Mouse (Mus musculus) limb, embryonic 14.5 days (tissue): ENCODE measurements around the gene Fyn. TPM values are rescaled to one million over a fixed set of nuclear protein-coding genes. Genes with fewer than 3 reads are reported as not detected.

Experiments
- ATAC-seq: fragments of 200-750 bp; cut with Nextera tagmentation; 2 replicates; pipeline ENCODE4 v1.8.0; 2017; ENCODE audit warnings: low read depth, moderate number of reproducible peaks, moderate TSS enrichment; ENCODE audit not compliant: low FRiP score
- DNase-seq: peaks from one replicate; pipeline ENCODE4 v3.0.0-alpha.2; 2015; ENCODE audit warnings: low spot score
- H3K27ac ChIP-seq: fragments of 300-500 bp; sonication (generic); replicated peaks from 2 replicates; pipeline ENCODE4 v1.5.1; 2014; ENCODE audit warnings: low read depth, mild to moderate bottlenecking, low read length, moderate library complexity, mixed read lengths
- H3K27me3 ChIP-seq: fragments of 300-500 bp; sonication (generic); 2 replicates; pipeline ENCODE4 v1.6.1; 2014; ENCODE audit warnings: low read length, mixed read lengths; ENCODE audit not compliant: control insufficient read depth, insufficient read depth
- H3K36me3 ChIP-seq: fragments of 300-500 bp; sonication (generic); 2 replicates; pipeline ENCODE4 v1.6.1; 2014; ENCODE audit warnings: mild to moderate bottlenecking, low read length, moderate library complexity, mixed read lengths; ENCODE audit not compliant: control insufficient read depth, insufficient read depth
- H3K4me1 ChIP-seq: fragments of 300-500 bp; sonication (generic); 2 replicates; pipeline ENCODE4 v1.6.1; 2014; ENCODE audit warnings: antibody characterized with exemption, low read length, mixed read lengths; ENCODE audit not compliant: control insufficient read depth, insufficient read depth
- H3K4me2 ChIP-seq: fragments of 300-500 bp; sonication (generic); replicated peaks from 2 replicates; pipeline ENCODE4 v1.6.1; 2014; ENCODE audit warnings: low read depth, mild to moderate bottlenecking, low read length, moderate library complexity; ENCODE audit not compliant: severe bottlenecking
- H3K4me3 ChIP-seq: fragments of 300-500 bp; sonication (generic); replicated peaks from 2 replicates; pipeline ENCODE4 v1.5.1; 2014; ENCODE audit warnings: low read length
- H3K9ac ChIP-seq: fragments of 300-500 bp; sonication (generic); 2 replicates; pipeline ENCODE4 v1.6.1; 2014; ENCODE audit warnings: mild to moderate bottlenecking, low read depth, low read length, moderate library complexity; ENCODE audit not compliant: severe bottlenecking
- H3K9me3 ChIP-seq: fragments of 300-500 bp; sonication (generic); 2 replicates; pipeline ENCODE4 v1.6.1; 2016; ENCODE audit warnings: low read length; ENCODE audit not compliant: control insufficient read depth
- POLR2A ChIP-seq: fragments of 200-500 bp; IDR thresholded peaks from 2 replicates; pipeline ENCODE4 v1.8.0; 2012; ENCODE audit warnings: inconsistent platforms, mild to moderate bottlenecking, moderate library complexity, borderline replicate concordance; ENCODE audit not compliant: insufficient read depth, insufficient read length; ENCODE audit errors: extremely low read depth
- WGBS: fragments of 180-500 bp; shearing (Covaris S2); extraction: QIAGEN DNeasy Blood & Tissue Kit; methylation state at CpG from one replicate; pipeline ENCODE4 v1.1.7; 2014; 5-methylcytosine and 5-hydroxymethylcytosine counted together
- polyA plus RNA-seq, 2 experiments: library from polyadenylated mRNA; depleted of rRNA in 1 of 2; stranded (reverse) in 1 of 2; unstranded in 1 of 2; fragments of >200 nt; fragmentation: Nextera tagmentation in 1 of 2; extraction: Ambion mirVana in 1 of 2; gene quantifications; 2 replicates each; pipeline versions ENCODE4 v1.2.1 to v1.2.3; 2012 to 2014

The Fyn gene
- polyA plus RNA-seq, 2 experiments, result 51.5 to 58.4 TPM

GRCm38 (mm10) chr10:39534324-39535026 lies 165.8 kb downstream of the Fyn start:
- 22% methylated on average over 9 of the region's 9 CpGs for WGBS
- H3K9me3 ChIP-seq, result no peaks in the 10 kb centered on the region
- 0 out of 2 replicates have a peak, but pooled peaks cover 13% of the 10 kb centered on the region for H3K36me3 ChIP-seq
- H3K4me3 ChIP-seq, result no peak overlapping the region
- no peak for TF ChIP-seq POLR2A
- no peak overlapping the region for H3K4me2 ChIP-seq
- DNase-seq, result peak; percentile 58
- peaks cover 45% of the 10 kb centered on the region for H3K4me1 ChIP-seq
- no peaks in the 10 kb centered on the region for H3K27me3 ChIP-seq
- H3K9ac ChIP-seq, result peak overlapping the region; percentile 26
- peak overlapping the region; percentile 73 for H3K27ac ChIP-seq
- ATAC-seq, result peak; percentile 75

- TF ChIP-seq POLR2A, result no peak
- H3K27me3 ChIP-seq, result no peaks in the 10 kb centered on the region
- no peak overlapping the region for H3K9ac ChIP-seq
- H3K4me2 ChIP-seq, result no peak overlapping the region
- H3K27ac ChIP-seq, result no peak overlapping the region; the same call in 1 of the 2 replicates
- 0 out of 2 replicates have a peak, but pooled peaks cover 13% of the 10 kb centered on the region for H3K36me3 ChIP-seq
- H3K4me3 ChIP-seq, result no peak overlapping the region
- ATAC-seq, result no peak
- H3K9me3 ChIP-seq, result no peaks in the 10 kb centered on the region
- WGBS, result 73% methylated on average over 3 of the region's 3 CpGs
- H3K4me1 ChIP-seq, result peaks cover 51% of the 10 kb centered on the region
- DNase-seq, result no peak
Measured at GRCm38 (mm10) chr10:39535347-39535746, 166.7 kb downstream of the Fyn start.

GRCm38 (mm10) chr10:39536258-39536657 lies 167.6 kb downstream of the Fyn start:
- H3K9me3 ChIP-seq, result no peaks in the 10 kb centered on the region
- no peak overlapping the region for H3K4me2 ChIP-seq
- DNase-seq (peak; percentile 68), ATAC-seq (peak; percentile 78)
- WGBS, result 20% methylated on average over 11 of the region's 11 CpGs
- H3K9ac ChIP-seq, result no peak overlapping the region
- H3K27me3 ChIP-seq, result no peaks in the 10 kb centered on the region
- H3K36me3 ChIP-seq, result 0 out of 2 replicates have a peak, but pooled peaks cover 13% of the 10 kb centered on the region
- no peak for TF ChIP-seq POLR2A
- H3K27ac ChIP-seq, result peak overlapping the region; percentile 40; the same call in 1 of the 2 replicates
- peaks cover 54% of the 10 kb centered on the region for H3K4me1 ChIP-seq
- H3K4me3 ChIP-seq, result no peak overlapping the region

GRCm38 (mm10) chr10:39540012-39540647 lies 171.5 kb downstream of the Fyn start:
- no peak for TF ChIP-seq POLR2A
- DNase-seq (no peak), ATAC-seq (no peak)
- Histone ChIP-seq H3K36me3 (0 out of 2 replicates have a peak, but pooled peaks cover 7% of the 10 kb centered on the region), H3K27me3 (no peaks in the 10 kb centered on the region), H3K27ac (no peak overlapping the region), H3K4me1 (peaks cover 56% of the 10 kb centered on the region), H3K4me3 (no peak overlapping the region), H3K9ac (no peak overlapping the region), H3K9me3 (no peaks in the 10 kb centered on the region), H3K4me2 (no peak overlapping the region)
- WGBS, result 59% methylated on average over 9 of the region's 9 CpGs

- no peak for TF ChIP-seq POLR2A
- WGBS, result 22% methylated on average over 7 of the region's 7 CpGs
- H3K4me2 ChIP-seq, result no peak overlapping the region
- 0 out of 2 replicates have a peak overlapping the region, but pooled peaks have one; percentile 18 for H3K9ac ChIP-seq
- H3K27me3 ChIP-seq, result no peaks in the 10 kb centered on the region
- no peak for ATAC-seq
- H3K9me3 ChIP-seq, result no peaks in the 10 kb centered on the region
- 0 out of 2 replicates have a peak overlapping the region, but pooled peaks have one; percentile 16 for H3K27ac ChIP-seq
- H3K36me3 ChIP-seq, result 0 out of 2 replicates have a peak, but pooled peaks cover 4% of the 10 kb centered on the region
- H3K4me1 ChIP-seq, result peaks cover 55% of the 10 kb centered on the region
- no peak for DNase-seq
- no peak overlapping the region for H3K4me3 ChIP-seq
Measured at GRCm38 (mm10) chr10:39540995-39541394, 172.3 kb downstream of the Fyn start.
